Mouse (Mus musculus): ENCODE data around the gene Sclt1.
"Not testable (repeated sequence)": the region's sequence is repeated elsewhere in the genome, so short reads cannot be mapped to it uniquely, and the experiment has no call there.

Sclt1 gene

GRCm38 (mm10) chr3:41742278-41742934, at the start of gene Sclt1, which contains the start of gene D3Ertd751e:
Gene Sclt1, minus strand, starts transcription at chr3:41742514.
Gene D3Ertd751e, plus strand, starts transcription at chr3:41742611.
- DNase-seq (ENCODE audit: low read depth, low spot score) = peak; percentile 96

- peak; percentile 76 for DNase-seq (ENCODE audit: low read depth, low spot score)
These were observed 19.8 kb upstream of the Sclt1 start for GRCm38 (mm10) chr3:41762091-41762490.

DNA sequence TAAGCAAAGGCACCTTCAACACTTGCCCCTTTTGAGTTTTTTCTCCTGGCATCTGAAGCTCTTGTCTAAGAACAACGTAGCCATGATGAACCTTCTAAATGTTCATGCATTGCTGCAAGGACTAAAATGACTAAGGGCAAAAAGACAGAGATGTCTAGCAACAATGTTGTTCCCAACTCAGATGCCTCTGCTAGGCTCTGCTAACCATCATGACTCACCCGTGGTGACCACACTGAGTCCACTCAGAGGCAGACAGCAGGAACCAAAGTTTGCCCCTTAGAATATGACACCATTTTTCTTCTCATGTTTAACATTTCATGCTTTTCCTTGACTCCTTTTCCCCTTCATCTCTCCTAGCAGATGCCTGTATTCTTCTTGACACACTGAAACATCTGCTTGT, 12.2 kb upstream of the Sclt1 start:
- DNase-seq (ENCODE audit: low read depth, low spot score) = peak; percentile 70

- peak; percentile 65 for DNase-seq (ENCODE audit: low read depth, low spot score)
These were observed 1.1 kb upstream of the Sclt1 start for GRCm38 (mm10) chr3:41743436-41743835.

DNA sequence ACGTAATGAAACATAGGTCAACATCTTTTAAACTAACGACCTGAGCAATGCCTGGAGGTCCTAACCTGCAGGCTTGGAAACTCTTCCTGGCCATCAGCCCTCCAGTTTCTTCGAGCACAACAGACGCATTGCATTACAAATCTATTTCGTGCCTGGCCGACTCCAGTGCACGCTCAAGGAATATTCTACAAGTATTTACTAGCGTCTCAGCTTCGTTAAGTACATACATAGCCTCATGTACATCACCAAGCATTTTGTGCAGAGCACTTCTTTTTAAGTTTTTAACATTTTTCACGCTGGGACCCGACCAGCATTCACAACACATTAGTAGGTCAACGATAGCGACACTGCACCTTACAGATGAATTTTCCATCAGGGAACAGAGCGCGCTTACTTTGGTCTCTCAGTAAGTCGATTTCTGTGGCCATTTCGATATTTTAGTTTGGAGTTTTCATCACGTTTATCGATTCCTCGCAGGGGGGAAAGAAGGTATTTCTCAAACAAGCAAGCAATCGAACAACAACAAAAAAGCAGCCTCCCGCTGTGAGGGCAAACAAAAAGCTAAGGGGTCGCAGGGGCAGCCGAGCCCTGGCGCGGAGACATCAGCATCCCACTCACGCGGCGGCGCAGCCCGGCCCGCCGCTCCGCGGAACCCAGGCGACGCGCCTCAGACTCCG, 575 bp downstream of the Sclt1 start:
- DNase-seq (ENCODE audit: low read depth, low spot score) = peak; percentile 48

DNA sequence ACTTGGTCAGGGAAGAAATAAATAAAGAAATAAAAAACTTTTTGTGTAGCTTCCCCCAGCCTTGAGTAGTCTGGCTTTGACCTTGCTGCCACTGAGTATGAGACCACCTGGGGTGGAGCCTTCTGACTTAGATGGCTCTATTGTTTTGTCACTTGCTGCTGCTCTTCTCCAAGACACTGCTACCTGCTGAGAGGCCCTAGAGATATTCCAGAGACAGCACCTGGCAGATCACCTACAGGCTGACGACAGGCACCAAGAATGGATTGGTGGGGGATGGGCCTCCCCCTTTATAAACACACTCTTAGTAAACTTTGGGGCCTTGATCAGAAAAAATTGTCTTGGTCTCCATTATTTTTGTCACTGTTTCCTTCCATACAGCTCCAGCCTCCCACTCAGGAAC, 46.6 kb downstream of the Sclt1 start:
- DNase-seq (ENCODE audit: low read depth, low spot score) = no peak

- no peak for DNase-seq (ENCODE audit: low read depth, low spot score)
These were observed 49.7 kb downstream of the Sclt1 start for GRCm38 (mm10) chr3:41692440-41693142.

GRCm38 (mm10) chr3:41690114-41690640, 52.1 kb downstream of the Sclt1 start:
- not testable (repeated sequence) for DNase-seq (ENCODE audit: low read depth, low spot score)

- peak; percentile 41 for DNase-seq (ENCODE audit: low read depth, low spot score)
These were observed 55.9 kb downstream of the Sclt1 start for GRCm38 (mm10) chr3:41686396-41686795.

GRCm38 (mm10) chr3:41682084-41682483, 60.2 kb downstream of the Sclt1 start:
- DNase-seq (ENCODE audit: low read depth, low spot score) = no peak

DNA sequence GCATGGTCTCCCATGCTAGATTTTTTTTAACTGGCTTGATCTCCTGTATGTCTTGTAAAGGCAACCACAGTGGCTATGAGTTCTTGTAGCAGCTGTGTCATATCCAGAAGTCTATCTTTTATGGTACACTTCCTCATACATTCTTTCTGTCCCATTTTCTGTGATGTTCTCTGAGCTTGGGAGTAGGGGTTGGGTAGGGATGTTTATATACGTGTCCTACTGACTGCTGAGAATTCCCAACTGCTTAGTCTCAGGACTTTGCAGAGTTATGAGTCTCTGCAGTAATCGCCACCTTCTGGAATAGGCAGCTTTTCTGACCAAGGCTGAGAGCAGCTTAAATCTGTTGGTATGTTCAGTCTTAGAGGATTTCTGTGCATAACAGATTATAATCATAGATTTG, 65.7 kb downstream of the Sclt1 start:
- no peak for DNase-seq (ENCODE audit: low read depth, low spot score)

DNA sequence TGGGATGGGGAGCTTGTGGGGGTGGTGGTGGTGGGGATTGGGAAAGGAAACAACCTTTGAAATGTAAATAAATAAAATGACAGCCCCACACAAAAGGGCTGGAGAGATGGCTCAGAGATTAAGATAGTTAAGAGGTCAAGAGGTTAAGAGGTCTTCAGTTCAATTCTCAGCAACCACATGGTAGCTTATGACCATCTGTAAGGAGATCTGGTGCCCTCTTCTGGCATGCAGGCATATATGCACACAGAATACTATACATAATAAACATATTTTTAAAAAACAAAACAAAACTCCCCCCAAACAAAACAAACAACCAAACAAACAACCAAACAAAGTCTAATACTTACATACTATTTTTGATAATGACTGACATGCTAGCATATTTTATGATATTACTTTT, 67.5 kb downstream of the Sclt1 start:
- DNase-seq (ENCODE audit: low read depth, low spot score) = peak; percentile 34

DNA sequence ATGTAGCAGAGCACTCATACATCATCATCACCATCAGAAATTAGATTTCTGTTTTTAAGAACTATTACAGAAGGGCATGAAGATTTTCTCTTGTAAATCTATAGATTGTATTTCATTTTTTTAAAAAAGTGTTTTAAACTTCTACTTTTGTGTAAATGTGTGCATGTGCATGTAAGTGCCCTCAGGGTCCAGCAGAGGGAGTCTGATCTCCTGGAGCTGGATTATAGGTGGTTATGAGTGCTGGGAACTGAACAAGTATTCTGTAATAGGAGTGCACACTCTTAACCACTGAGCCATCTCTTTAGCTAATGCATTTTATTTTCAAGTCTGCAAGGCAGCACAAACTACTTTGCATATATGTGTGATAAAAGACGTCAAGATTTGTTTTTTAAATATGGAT, 86.7 kb downstream of the Sclt1 start:
- DNase-seq (ENCODE audit: low read depth, low spot score) = peak; percentile 7

GRCm38 (mm10) chr3:41620971-41621370, 121.3 kb downstream of the Sclt1 start:
- no peak for DNase-seq (ENCODE audit: low read depth, low spot score)

GRCm38 (mm10) chr3:41618488-41618887, 123.8 kb downstream of the Sclt1 start:
- no peak for DNase-seq (ENCODE audit: low read depth, low spot score)

DNA sequence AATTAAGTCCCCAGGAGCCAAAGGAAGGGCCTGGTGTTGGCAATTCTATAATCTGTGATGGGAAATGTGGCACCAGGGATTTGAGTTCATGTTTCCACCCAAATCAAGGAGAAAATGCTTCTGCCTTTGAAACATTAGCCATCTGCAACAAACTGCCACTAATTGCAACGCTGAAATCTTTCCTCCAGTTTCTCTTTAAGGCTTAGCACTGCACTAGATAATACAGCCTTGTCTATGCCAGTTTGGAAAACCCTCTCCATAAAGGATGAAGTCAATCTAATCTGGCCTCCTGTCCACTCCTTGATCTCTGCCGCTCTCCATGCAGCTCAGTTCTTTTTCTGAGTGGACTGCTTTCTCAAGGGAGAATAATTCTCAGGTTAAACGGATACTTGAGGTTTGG, 124.3 kb downstream of the Sclt1 start:
- DNase-seq (ENCODE audit: low read depth, low spot score) = no peak

GRCm38 (mm10) chr3:41614230-41614985, 127.9 kb downstream of the Sclt1 start:
- no peak for DNase-seq (ENCODE audit: low read depth, low spot score)

GRCm38 (mm10) chr3:41613706-41614105, 128.6 kb downstream of the Sclt1 start:
- DNase-seq (ENCODE audit: low read depth, low spot score) = peak; percentile 37

GRCm38 (mm10) chr3:41612211-41612610, 130.1 kb downstream of the Sclt1 start:
- peak; percentile 62 for DNase-seq (ENCODE audit: low read depth, low spot score)

DNA sequence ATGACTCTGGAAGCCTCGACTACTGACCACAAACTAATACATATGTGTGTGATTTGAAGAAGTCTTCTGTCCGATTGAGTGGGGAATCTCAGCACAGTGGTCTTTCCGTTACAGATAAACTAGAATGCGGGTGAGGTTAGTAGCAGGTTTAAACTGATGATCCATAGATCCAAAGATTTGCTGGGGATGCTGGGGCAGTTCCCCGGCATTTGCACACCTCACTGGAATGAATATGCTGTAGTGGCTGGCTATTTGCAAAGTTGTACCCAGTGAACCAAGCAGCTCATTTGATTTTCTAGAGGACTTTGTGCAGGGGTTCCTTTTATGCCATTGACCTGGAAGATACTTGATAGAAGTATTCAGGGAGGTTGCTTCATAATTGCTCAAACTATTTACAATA, 133.2 kb downstream of the Sclt1 start:
- DNase-seq (ENCODE audit: low read depth, low spot score) = no peak

GRCm38 (mm10) chr3:41607467-41607866, 134.8 kb downstream of the Sclt1 start:
- DNase-seq (ENCODE audit: low read depth, low spot score) = no peak

DNA sequence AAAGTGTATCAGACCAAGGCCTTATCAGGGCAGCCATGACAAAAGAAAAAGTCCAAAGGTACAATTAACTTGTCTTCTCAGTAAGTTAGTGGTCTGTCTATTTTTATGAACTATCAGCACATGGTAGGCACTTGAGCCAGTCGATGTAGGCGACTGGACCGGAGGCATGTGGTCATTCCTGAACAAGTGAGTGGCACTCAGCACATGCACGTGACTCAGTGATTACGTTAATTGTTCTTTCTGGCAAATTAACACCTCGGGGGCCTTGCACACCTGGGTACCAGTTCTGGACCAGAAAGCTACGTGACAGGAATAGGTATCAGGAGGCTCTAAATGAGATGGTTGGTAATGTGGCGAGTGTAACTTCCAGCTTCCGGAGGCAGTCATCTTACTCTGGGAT, 135.3 kb downstream of the Sclt1 start:
- no peak for DNase-seq (ENCODE audit: low read depth, low spot score)
